Comparison of ENCODE assay signal across 8 mouse cellular contexts in genomic region chr11:40754664-40755107, GRCm38 (mm10). TPM values are rescaled to one million over a fixed set of nuclear protein-coding genes. Genes with fewer than 3 reads are reported as not detected.
DNase-seq lines count a peak whose midpoint lies in the region; ATAC-seq and TF ChIP-seq lines count a peak whose summit lies in the region.

No protein-coding gene starts in this region.

- DNase-seq in heart, adult 9 months (ENCODE audit: low spot score in 2 of 2), result no peak
- no peak for DNase-seq in limb, embryonic 14.5 days (ENCODE audit: low spot score)
- DNase-seq in ovary, adult 18-20 months (ENCODE audit: low spot score), result no peak
- no peak for DNase-seq in urinary bladder, postnatal 25 days (ENCODE audit: low spot score)

- H3K27ac ChIP-seq in heart, embryonic 12.5 days (ENCODE audit: poor library complexity, severe bottlenecking), result peak overlapping the region; percentile 91
- H3K27ac ChIP-seq in limb, embryonic 14.5 days (replicated peaks; ENCODE audit: low read depth, low read length), result peak overlapping the region; percentile 26; the same call in 1 of the 2 replicates

- TF ChIP-seq CTCF in E14TG2a.4 (conservative IDR thresholded peaks at IDR 0.05; ENCODE audit: low read length), result no peak

- H3K9me3 ChIP-seq in heart, embryonic 12.5 days (replicated peaks), result no peaks in the 10 kb centered on the region
- H3K9me3 ChIP-seq in E14TG2a.4 (ENCODE audit: low read length), result no peaks in the 10 kb centered on the region
- H3K9me3 ChIP-seq in erythroblast, embryonic 14.5 days (ENCODE audit: control insufficient read depth, low read length), result no peaks in the 10 kb centered on the region
- no peaks in the 10 kb centered on the region for H3K9me3 ChIP-seq in limb, embryonic 14.5 days (ENCODE audit: control insufficient read depth, low read length)

- peaks cover 12% of the 10 kb centered on the region for H3K4me1 ChIP-seq in heart, embryonic 12.5 days (replicated peaks)
- H3K4me1 ChIP-seq in E14TG2a.4 (replicated peaks; ENCODE audit: low read depth, low read length), result peaks cover 38% of the 10 kb centered on the region
- peaks cover 22% of the 10 kb centered on the region for H3K4me1 ChIP-seq in erythroblast, embryonic 14.5 days (ENCODE audit: control insufficient read depth)
- H3K4me1 ChIP-seq in limb, embryonic 14.5 days (ENCODE audit: control insufficient read depth, insufficient read depth, low read length), result peaks cover 16% of the 10 kb centered on the region

- H3K27me3 ChIP-seq in heart, embryonic 12.5 days (replicated peaks), result no peaks in the 10 kb centered on the region
- H3K27me3 ChIP-seq in E14TG2a.4 (ENCODE audit: insufficient read depth, low read length), result no peaks in the 10 kb centered on the region
- H3K27me3 ChIP-seq in erythroblast, embryonic 14.5 days (ENCODE audit: control insufficient read depth), result no peaks in the 10 kb centered on the region
- H3K27me3 ChIP-seq in limb, embryonic 14.5 days (ENCODE audit: control insufficient read depth, insufficient read depth, low read length), result no peaks in the 10 kb centered on the region

- 1% methylated on average over 19 of the region's 19 CpGs for WGBS in heart, embryonic 12.5 days
- 2% methylated on average over 19 of the region's 19 CpGs for WGBS in limb, embryonic 14.5 days

- H3K9ac ChIP-seq in heart, embryonic 12.5 days, result peak overlapping the region; percentile 94
- peak overlapping the region; percentile 77 for H3K9ac ChIP-seq in limb, embryonic 14.5 days (ENCODE audit: low read depth, low read length, severe bottlenecking)

- no peak for TF ChIP-seq POLR2A in limb, embryonic 14.5 days (IDR thresholded peaks at IDR 0.05; ENCODE audit: borderline replicate concordance, extremely low read depth, insufficient read depth, insufficient read length)

- peak overlapping the region; percentile 90 for H3K4me3 ChIP-seq in heart, embryonic 12.5 days
- peak overlapping the region; percentile 97 for H3K4me3 ChIP-seq in E14TG2a.4 (replicated peaks; ENCODE audit: low read length)
- peak overlapping the region; percentile 80 for H3K4me3 ChIP-seq in erythroblast, embryonic 14.5 days (replicated peaks)
- peak overlapping the region; percentile 69 for H3K4me3 ChIP-seq in limb, embryonic 14.5 days (replicated peaks; ENCODE audit: low read length)

- peak overlapping the region; percentile 77 for H3K4me2 ChIP-seq in heart, embryonic 12.5 days
- H3K4me2 ChIP-seq in limb, embryonic 14.5 days (replicated peaks; ENCODE audit: low read depth, low read length, severe bottlenecking), result peak overlapping the region; percentile 73

- peaks cover 11% of the 10 kb centered on the region for H3K36me3 ChIP-seq in heart, embryonic 12.5 days
- peaks cover 47% of the 10 kb centered on the region for H3K36me3 ChIP-seq in E14TG2a.4 (ENCODE audit: insufficient read depth, low read length)
- peaks cover 25% of the 10 kb centered on the region for H3K36me3 ChIP-seq in erythroblast, embryonic 14.5 days (ENCODE audit: control insufficient read depth)
- peaks cover 14% of the 10 kb centered on the region for H3K36me3 ChIP-seq in limb, embryonic 14.5 days (ENCODE audit: control insufficient read depth, insufficient read depth, low read length)

- ATAC-seq in heart, embryonic 12.5 days (ENCODE audit: insufficient number of reproducible peaks, low FRiP score), result peak; percentile 77
- ATAC-seq in limb, embryonic 14.5 days (ENCODE audit: low FRiP score, low read depth), result peak; percentile 75; the same call in 1 of the 2 replicates
- peak; percentile 30; the same call in 1 of the 2 replicates for ATAC-seq in neutrophil, adult 5-6 weeks (ENCODE audit: extremely low read depth, insufficient number of reproducible peaks, low FRiP score, poor library complexity, severe bottlenecking)

RNA-seq across cellular contexts. Expression of gene Ccng1, which starts 0.4 kb away (rescaled TPM):
- polyA plus RNA-seq in heart, embryonic 12.5 days (2016; fragmentation: Nextera tagmentation; extraction: Ambion mirVana), result 148 and 154 TPM in 2 replicates
- 0.62 and 0.64 TPM in 2 replicates for polyA plus RNA-seq in erythroblast, embryonic 14.5 days (2012)
- 16.7 and 20.8 TPM in 2 replicates for polyA plus RNA-seq in limb, embryonic 14.5 days (2012; rRNA removed)
- 48.1 and 50.0 TPM in 2 replicates for polyA plus RNA-seq in limb, embryonic 14.5 days (2014; fragmentation: Nextera tagmentation; extraction: Ambion mirVana)
- total RNA-seq in neutrophil, adult 5-6 weeks (2017), result 52.9 and 55.2 TPM in 2 replicates

RNA-seq across cellular contexts. Expression of gene Nudcd2, which starts 21.2 kb away (rescaled TPM):
- polyA plus RNA-seq in heart, embryonic 12.5 days (2016; fragmentation: Nextera tagmentation; extraction: Ambion mirVana), result 113 and 125 TPM in 2 replicates
- 3.7 and 4.6 TPM in 2 replicates for polyA plus RNA-seq in erythroblast, embryonic 14.5 days (2012)
- 42.0 and 57.4 TPM in 2 replicates for polyA plus RNA-seq in limb, embryonic 14.5 days (2012; rRNA removed)
- polyA plus RNA-seq in limb, embryonic 14.5 days (2014; fragmentation: Nextera tagmentation; extraction: Ambion mirVana), result 140 and 153 TPM in 2 replicates
- 24.1 and 25.5 TPM in 2 replicates for total RNA-seq in neutrophil, adult 5-6 weeks (2017)

RNA-seq across cellular contexts. Expression of gene Hmmr, which starts 21.5 kb away (rescaled TPM):
- polyA plus RNA-seq in heart, embryonic 12.5 days (2016; fragmentation: Nextera tagmentation; extraction: Ambion mirVana), result 56.7 and 61.9 TPM in 2 replicates
- 1.8 and 2.1 TPM in 2 replicates for polyA plus RNA-seq in erythroblast, embryonic 14.5 days (2012)
- polyA plus RNA-seq in limb, embryonic 14.5 days (2012; rRNA removed), result 24.1 and 26.4 TPM in 2 replicates
- polyA plus RNA-seq in limb, embryonic 14.5 days (2014; fragmentation: Nextera tagmentation; extraction: Ambion mirVana), result 34.0 and 40.1 TPM in 2 replicates
- 0.25 TPM in 1 of 2 replicates, not detected in the other for total RNA-seq in neutrophil, adult 5-6 weeks (2017)

RNA-seq across cellular contexts. Expression of gene Mat2b, which starts 59.7 kb away (rescaled TPM):
- polyA plus RNA-seq in heart, embryonic 12.5 days (2016; fragmentation: Nextera tagmentation; extraction: Ambion mirVana), result 113 TPM in 2 replicates
- polyA plus RNA-seq in erythroblast, embryonic 14.5 days (2012), result 1.7 and 2.1 TPM in 2 replicates
- polyA plus RNA-seq in limb, embryonic 14.5 days (2012; rRNA removed), result 78.7 and 84.8 TPM in 2 replicates
- polyA plus RNA-seq in limb, embryonic 14.5 days (2014; fragmentation: Nextera tagmentation; extraction: Ambion mirVana), result 111 and 112 TPM in 2 replicates
- total RNA-seq in neutrophil, adult 5-6 weeks (2017), result 112 and 119 TPM in 2 replicates

Comparison
In these comparisons a context has a peak if more than half of its experiments do, and no peak if none do; other contexts are left out.
1. RNA of gene Ccng1, which starts 0.4 kb away (polyA plus RNA-seq): 148 to 154 TPM in heart, embryonic 12.5 days and 16.7 to 50.0 TPM in limb, embryonic 14.5 days; 0.62 to 0.64 TPM in erythroblast, embryonic 14.5 days; every median in the first group is over 10 times any median in the second.
2. Peak in every context shown above with its lines, with median percentiles within 50 percentile points of each other: ATAC-seq and H3K4me3 ChIP-seq.